Comparison of ENCODE assay signal across 16 mouse cellular contexts in genomic region chr7:63084351-63085003, GRCm38 (mm10).
DNase-seq lines count a peak whose midpoint lies in the region; ATAC-seq and TF ChIP-seq lines count a peak whose summit lies in the region.
"Had no signal": no experiment of that assay in that cellular context is flagged by ENCODE, and none has a peak within 500 bp of the region (broad histone marks: within the 10 kb centered on the region; RNA-seq: fewer than 3 reads in every experiment).

No protein-coding gene starts in this region.

- H3K4me1 ChIP-seq in forebrain, embryonic 11.5 days (replicated peaks; ENCODE audit: control insufficient read depth, insufficient read depth, low read length), result no peaks in the 10 kb centered on the region
- H3K4me1 ChIP-seq in forebrain, embryonic 12.5 days, result peaks cover 6% of the 10 kb centered on the region
- peaks cover 5% of the 10 kb centered on the region for H3K4me1 ChIP-seq in midbrain, embryonic 12.5 days
- no peaks in the 10 kb centered on the region for H3K4me1 ChIP-seq in midbrain, postnatal 0 days (ENCODE audit: insufficient read depth, low read length)
- 0 out of 2 replicates have a peak, but pooled peaks cover 5% of the 10 kb centered on the region for H3K4me1 ChIP-seq in neural tube, embryonic 13.5 days (replicated peaks)
- H3K4me1 ChIP-seq: heart, embryonic 15.5 days had no signal

- no peak for TF ChIP-seq CTCF in midbrain, postnatal 0 days (IDR thresholded peaks at IDR 0.05)
- TF ChIP-seq CTCF in brain, embryonic 14.5 days (IDR thresholded peaks at IDR 0.05; ENCODE audit: borderline replicate concordance, extremely low read depth, insufficient read depth, insufficient read length), result no peak

- DNase-seq in forebrain, embryonic 11.5 days (ENCODE audit: low spot score), result no peak
- DNase-seq in midbrain, postnatal 0 days (ENCODE audit: low spot score), result no peak
- peak; percentile 59 for DNase-seq in brain, embryonic 14.5 days (ENCODE audit: low read depth)
- no peak for DNase-seq in cerebellum, postnatal 36 days
- DNase-seq in gastrocnemius, postnatal 14 days, result no peak
- DNase-seq: adrenal gland, postnatal 10 days; cerebellum, adult 2 months; heart, adult 18-20 months; kidney, adult 2 months; kidney, postnatal 4 days; left cerebral cortex, postnatal 4 days had no signal

- no peak overlapping the region for H3K4me3 ChIP-seq in forebrain, embryonic 11.5 days (ENCODE audit: low read depth, low read length)
- no peak overlapping the region for H3K4me3 ChIP-seq in forebrain, embryonic 12.5 days (replicated peaks)
- H3K4me3 ChIP-seq in midbrain, embryonic 12.5 days, result no peak overlapping the region
- H3K4me3 ChIP-seq in midbrain, postnatal 0 days (ENCODE audit: low read depth, low read length), result no peak overlapping the region
- H3K4me3 ChIP-seq in neural tube, embryonic 13.5 days, result no peak overlapping the region
- H3K4me3 ChIP-seq: heart, embryonic 15.5 days had no signal

- H3K9me3 ChIP-seq in forebrain, embryonic 11.5 days (ENCODE audit: control insufficient read depth, low read length), result no peaks in the 10 kb centered on the region
- no peaks in the 10 kb centered on the region for H3K9me3 ChIP-seq in forebrain, embryonic 12.5 days
- no peaks in the 10 kb centered on the region for H3K9me3 ChIP-seq in midbrain, embryonic 12.5 days
- H3K9me3 ChIP-seq in midbrain, postnatal 0 days (ENCODE audit: low read length), result no peaks in the 10 kb centered on the region
- no peaks in the 10 kb centered on the region for H3K9me3 ChIP-seq in neural tube, embryonic 13.5 days
- H3K9me3 ChIP-seq: heart, embryonic 15.5 days had no signal

- 4% methylated on average over 1 of the region's 1 CpGs for WGBS in forebrain, embryonic 11.5 days
- WGBS in forebrain, embryonic 12.5 days, result 0% methylated on average over 1 of the region's 1 CpGs
- WGBS in midbrain, embryonic 12.5 days, result 0% methylated on average over 1 of the region's 1 CpGs
- 10% methylated on average over 1 of the region's 1 CpGs for WGBS in midbrain, postnatal 0 days
- WGBS in neural tube, embryonic 13.5 days, result 0% methylated on average over 1 of the region's 1 CpGs

- peak; percentile 53 for ATAC-seq in forebrain, embryonic 11.5 days (replicated peaks; ENCODE audit: low FRiP score)
- no peak; the same call in 1 of the 2 replicates for ATAC-seq in forebrain, embryonic 12.5 days (ENCODE audit: low FRiP score)
- peak; percentile 27; the same call in 1 of the 2 replicates for ATAC-seq in midbrain, embryonic 12.5 days (ENCODE audit: low FRiP score, low read depth)
- no peak for ATAC-seq in midbrain, postnatal 0 days (ENCODE audit: low FRiP score)
- ATAC-seq in neural tube, embryonic 13.5 days (ENCODE audit: low read depth), result peak; percentile 53

- H3K27ac ChIP-seq in forebrain, embryonic 11.5 days (ENCODE audit: low read depth, low read length), result no peak overlapping the region
- H3K27ac ChIP-seq in forebrain, embryonic 12.5 days, result no peak overlapping the region
- H3K27ac ChIP-seq in midbrain, embryonic 12.5 days (replicated peaks), result no peak overlapping the region
- H3K27ac ChIP-seq in midbrain, postnatal 0 days (ENCODE audit: low read depth, low read length), result no peak overlapping the region
- no peak overlapping the region for H3K27ac ChIP-seq in neural tube, embryonic 13.5 days (replicated peaks)
- H3K27ac ChIP-seq: heart, embryonic 15.5 days had no signal

- no peaks in the 10 kb centered on the region for H3K36me3 ChIP-seq in forebrain, embryonic 11.5 days (ENCODE audit: control insufficient read depth, insufficient read depth, low read length)
- no peaks in the 10 kb centered on the region for H3K36me3 ChIP-seq in forebrain, embryonic 12.5 days (replicated peaks)
- no peaks in the 10 kb centered on the region for H3K36me3 ChIP-seq in midbrain, embryonic 12.5 days
- no peaks in the 10 kb centered on the region for H3K36me3 ChIP-seq in midbrain, postnatal 0 days (ENCODE audit: insufficient read depth, low read length)
- H3K36me3 ChIP-seq in neural tube, embryonic 13.5 days, result no peaks in the 10 kb centered on the region
- H3K36me3 ChIP-seq: heart, embryonic 15.5 days had no signal

- intact Hi-C loops in gastrocnemius, postnatal 14 days (cut with DNase I; ENCODE audit: low total_unique reads), result no loop called here

- no peak for TF ChIP-seq POLR2A in brain, embryonic 14.5 days (IDR thresholded peaks at IDR 0.05; ENCODE audit: borderline replicate concordance, extremely low read depth, insufficient read depth, insufficient read length, poor library complexity, severe bottlenecking)

- no peak overlapping the region for H3K9ac ChIP-seq in forebrain, embryonic 11.5 days (ENCODE audit: low read length)
- no peak overlapping the region for H3K9ac ChIP-seq in forebrain, embryonic 12.5 days
- no peak overlapping the region for H3K9ac ChIP-seq in midbrain, embryonic 12.5 days (replicated peaks)
- H3K9ac ChIP-seq in midbrain, postnatal 0 days (replicated peaks; ENCODE audit: low read length, poor library complexity, severe bottlenecking), result no peak overlapping the region
- no peak overlapping the region for H3K9ac ChIP-seq in neural tube, embryonic 13.5 days
- H3K9ac ChIP-seq: heart, embryonic 15.5 days had no signal

- no peak overlapping the region for H3K4me2 ChIP-seq in forebrain, embryonic 11.5 days (ENCODE audit: low read depth, low read length, severe bottlenecking)
- H3K4me2 ChIP-seq in forebrain, embryonic 12.5 days, result no peak overlapping the region
- no peak overlapping the region for H3K4me2 ChIP-seq in midbrain, embryonic 12.5 days (replicated peaks)
- H3K4me2 ChIP-seq in midbrain, postnatal 0 days (ENCODE audit: low read depth, low read length, poor library complexity, severe bottlenecking), result no peak overlapping the region
- no peak overlapping the region for H3K4me2 ChIP-seq in neural tube, embryonic 13.5 days
- H3K4me2 ChIP-seq: heart, embryonic 15.5 days; liver, embryonic 11.5 days had no signal

- no peaks in the 10 kb centered on the region for H3K27me3 ChIP-seq in forebrain, embryonic 11.5 days (ENCODE audit: control insufficient read depth, insufficient read depth, low read length)
- H3K27me3 ChIP-seq in forebrain, embryonic 12.5 days, result no peaks in the 10 kb centered on the region
- no peaks in the 10 kb centered on the region for H3K27me3 ChIP-seq in midbrain, embryonic 12.5 days
- H3K27me3 ChIP-seq in midbrain, postnatal 0 days (ENCODE audit: insufficient read depth, low read length), result no peaks in the 10 kb centered on the region
- H3K27me3 ChIP-seq in neural tube, embryonic 13.5 days, result no peaks in the 10 kb centered on the region
- H3K27me3 ChIP-seq: heart, embryonic 15.5 days had no signal

Comparison
In these comparisons a context has a peak if more than half of its experiments do, and no peak if none do; other contexts are left out.
1. ATAC-seq: peak in forebrain, embryonic 11.5 days (single experiment), midbrain, embryonic 12.5 days (single experiment) and neural tube, embryonic 13.5 days (single experiment); none in forebrain, embryonic 12.5 days (single experiment) and midbrain, postnatal 0 days (single experiment).